Mouse (Mus musculus) embryonic fibroblast, embryonic 13.5 days (primary cell): ENCODE results near the gene Pax8.

Experiments
- CTCF ChIP-seq: IDR thresholded peaks from 2 replicates; pipeline ENCODE4 v1.5.1; 2011; ENCODE audit warnings: mild to moderate bottlenecking, control low read depth, low read length, moderate library complexity, borderline replicate concordance; ENCODE audit not compliant: insufficient read depth
- POLR2A ChIP-seq: IDR thresholded peaks from 2 replicates; pipeline ENCODE4 v1.6.1; 2011; ENCODE audit warnings: low read depth, mild to moderate bottlenecking, control low read depth, low read length, moderate library complexity

- 0 out of 2 replicates have a peak, but pooled peaks have one; percentile 35 for TF ChIP-seq POLR2A
- TF ChIP-seq CTCF = no peak
Observed at GRCm38 (mm10) chr2:24521430-24522226, 46.2 kb upstream of the Pax8 start.
